Mouse (Mus musculus) liver, postnatal 0 days (tissue): Measurements from ENCODE around the gene Ctbp2.

Experiments
- CTCF ChIP-seq: sonication (generic); IDR thresholded peaks from 2 replicates; pipeline ENCODE4 v1.5.1; 2016; ENCODE audit warnings: antibody characterized with exemption, low read depth
- EP300 ChIP-seq: IDR thresholded peaks from 2 replicates; pipeline ENCODE4 v1.6.1; 2016; ENCODE audit warnings: antibody characterized with exemption, low read depth, mild to moderate bottlenecking

- no peak for TF ChIP-seq EP300
- no peak for TF ChIP-seq CTCF
Measured at GRCm38 (mm10) chr7:133050681-133051080, 73.5 kb downstream of the Ctbp2 start.
